ENCODE assay signal across 21 mouse cellular contexts in the genomic region with DNA sequence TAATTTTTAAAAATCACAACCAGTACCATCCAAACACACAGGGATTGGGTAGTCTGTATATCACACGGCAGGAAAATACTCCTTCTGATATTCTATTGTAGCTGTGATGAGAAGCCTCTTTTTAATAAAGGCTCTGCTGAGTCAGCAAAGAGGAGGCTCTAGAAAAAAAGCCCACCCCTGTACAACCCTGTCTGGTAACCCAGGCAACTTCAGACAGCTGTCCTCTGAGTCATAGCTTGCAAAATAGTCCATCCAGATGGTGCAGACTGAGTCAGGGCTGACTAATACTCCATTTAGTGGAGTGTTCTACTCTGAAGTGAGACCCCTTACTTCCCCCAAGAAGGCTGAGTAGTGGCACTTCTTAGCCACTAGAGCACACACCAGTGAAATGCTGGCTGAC.
"Had no signal": no experiment of that assay in that cellular context is flagged by ENCODE, and none has a peak within 500 bp of the region (broad histone marks: within the 10 kb centered on the region; RNA-seq: fewer than 3 reads in every experiment).

No protein-coding gene starts in this region.

- DNase-seq: kidney, adult 9 months; kidney, postnatal 14 days; kidney, postnatal 4 days; layer of hippocampus, adult 9-11 months; left cerebral cortex, postnatal 4 days; liver, postnatal 0 days; lung, embryonic 14.5 days; retina, postnatal 1 day; right cerebral cortex, postnatal 25 days; spleen, adult 18-20 months; thymus, postnatal 36 days had no signal

- H3K9ac ChIP-seq: limb, embryonic 12.5 days; limb, embryonic 15.5 days; liver, embryonic 14.5 days; liver, postnatal 0 days; lung, embryonic 14.5 days; midbrain, embryonic 12.5 days; midbrain, embryonic 15.5 days; neural tube, embryonic 13.5 days; stomach, embryonic 15.5 days had no signal

- H3K9me3 ChIP-seq: limb, embryonic 15.5 days; midbrain, embryonic 12.5 days; midbrain, embryonic 15.5 days; neural tube, embryonic 13.5 days; stomach, embryonic 15.5 days had no signal

- H3K4me3 ChIP-seq: layer of hippocampus, adult 2 months; limb, embryonic 12.5 days; limb, embryonic 15.5 days; midbrain, embryonic 12.5 days; midbrain, embryonic 15.5 days; neural tube, embryonic 13.5 days; stomach, embryonic 15.5 days had no signal

- H3K4me1 ChIP-seq: limb, embryonic 12.5 days; limb, embryonic 15.5 days; midbrain, embryonic 12.5 days; midbrain, embryonic 15.5 days; neural tube, embryonic 13.5 days; stomach, embryonic 15.5 days had no signal

- H3K27ac ChIP-seq: layer of hippocampus, adult 2 months; limb, embryonic 12.5 days; limb, embryonic 15.5 days; liver, embryonic 14.5 days; macrophage; midbrain, embryonic 12.5 days; midbrain, embryonic 15.5 days; neural tube, embryonic 13.5 days; stomach, embryonic 15.5 days had no signal

- H3K27me3 ChIP-seq: limb, embryonic 12.5 days; limb, embryonic 15.5 days; midbrain, embryonic 12.5 days; midbrain, embryonic 15.5 days; neural tube, embryonic 13.5 days; stomach, embryonic 15.5 days had no signal

- H3K36me3 ChIP-seq: limb, embryonic 12.5 days; limb, embryonic 15.5 days; midbrain, embryonic 12.5 days; midbrain, embryonic 15.5 days; neural tube, embryonic 13.5 days; stomach, embryonic 15.5 days had no signal

- H3K4me2 ChIP-seq: limb, embryonic 12.5 days; limb, embryonic 15.5 days; liver, embryonic 11.5 days; lung, embryonic 14.5 days; midbrain, embryonic 12.5 days; midbrain, embryonic 15.5 days; neural tube, embryonic 13.5 days; stomach, embryonic 15.5 days had no signal
